Mouse (Mus musculus) heart, postnatal 4 days (tissue): ENCODE data around the gene Pfdn5. TPM values are rescaled to one million over a fixed set of nuclear protein-coding genes. Genes with fewer than 3 reads are reported as not detected.
A peak's percentile ranks its signal among the peaks of the same experiment; 100 is the strongest.
"Not testable (repeated sequence)": the region's sequence is repeated elsewhere in the genome, so short reads cannot be mapped to it uniquely, and the experiment has no call there.

ENCODE experiments used
- DNase-seq: peaks from one replicate; pipeline ENCODE4 v3.0.0; 2021
- total RNA-seq, 2 experiments: library from RNA; stranded (reverse); gene quantifications; 2 replicates each; pipeline ENCODE4 v1.2.3; 2021

Pfdn5 gene
- total RNA-seq, 2 experiments from 2014 or later = 334 to 351 TPM

GRCm38 (mm10) chr15:102335925-102336324, 10.0 kb downstream of the Pfdn5 start:
- not testable (repeated sequence) for DNase-seq

- DNase-seq = no peak
Measured at GRCm38 (mm10) chr15:102336946-102337345, 11.0 kb downstream of the Pfdn5 start.

DNA sequence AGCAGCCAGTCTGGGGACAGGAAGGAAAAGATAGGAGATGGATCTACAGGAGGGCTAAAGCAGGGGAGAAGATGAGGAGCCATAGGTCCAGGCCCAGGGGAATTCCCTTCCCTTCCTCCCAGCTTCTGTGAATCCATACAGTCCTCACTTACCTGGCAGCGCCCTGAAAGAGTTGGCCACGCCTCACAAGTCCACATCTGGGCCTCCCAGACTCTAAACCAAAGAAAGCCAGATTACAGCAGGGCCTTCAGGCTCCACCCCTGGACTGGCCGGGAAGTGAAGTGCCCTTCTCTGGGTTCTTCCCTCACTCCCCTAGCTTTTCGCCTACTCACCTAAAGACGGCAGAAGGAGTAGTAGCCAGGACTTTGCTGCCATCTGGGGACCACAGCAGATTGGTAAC, 13.7 kb downstream of the Pfdn5 start:
- DNase-seq = no peak

- peak; percentile 70 for DNase-seq
Measured at GRCm38 (mm10) chr15:102341580-102341979, 15.7 kb downstream of the Pfdn5 start.

- no peak for DNase-seq
Measured at GRCm38 (mm10) chr15:102344490-102344889, 18.6 kb downstream of the Pfdn5 start.

GRCm38 (mm10) chr15:102346444-102346843, 20.5 kb downstream of the Pfdn5 start:
- DNase-seq = no peak

DNA sequence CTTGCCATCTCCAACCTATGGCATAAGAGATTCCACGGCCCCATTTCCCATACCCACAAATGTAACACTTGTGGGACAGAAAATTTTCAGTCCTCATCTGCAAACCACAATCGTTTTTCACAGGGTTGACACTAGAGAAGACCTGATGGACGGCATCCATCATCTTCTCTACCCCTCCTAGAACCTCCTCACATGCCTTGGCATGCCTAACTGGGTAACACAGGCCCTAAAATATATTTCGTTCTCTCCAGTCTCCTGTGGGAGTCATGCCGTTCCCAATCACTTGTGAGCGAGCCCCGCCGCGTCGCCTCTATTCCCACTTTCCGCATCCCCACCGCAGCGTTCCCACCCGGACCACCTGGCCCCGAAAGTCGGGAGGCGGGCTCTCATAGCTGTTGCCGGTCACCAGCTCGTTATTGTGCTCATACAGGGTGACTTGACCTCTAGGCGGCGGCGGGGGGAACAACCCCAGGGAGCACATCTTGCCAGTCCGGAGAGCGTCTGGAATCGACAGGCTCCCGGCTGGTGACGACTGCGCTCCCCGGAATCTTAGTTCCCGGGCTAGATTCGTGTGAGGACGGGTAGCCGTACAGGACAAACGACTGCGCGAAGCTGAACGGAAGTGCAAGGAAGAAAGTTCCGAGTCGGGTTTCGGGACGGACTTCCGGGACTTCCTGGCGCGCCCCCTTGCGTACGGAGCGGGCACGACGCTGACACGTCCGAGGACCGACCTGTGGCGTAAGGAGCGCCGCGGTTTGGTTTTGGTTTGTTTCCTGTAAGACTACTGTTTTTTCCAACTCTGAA, 24.4 kb downstream of the Pfdn5 start, which contains the start of gene Aaas:
Gene Aaas, minus strand, starts transcription at position 634 of the 804 bp plus-strand sequence.
- peak; percentile 98 for DNase-seq

DNA sequence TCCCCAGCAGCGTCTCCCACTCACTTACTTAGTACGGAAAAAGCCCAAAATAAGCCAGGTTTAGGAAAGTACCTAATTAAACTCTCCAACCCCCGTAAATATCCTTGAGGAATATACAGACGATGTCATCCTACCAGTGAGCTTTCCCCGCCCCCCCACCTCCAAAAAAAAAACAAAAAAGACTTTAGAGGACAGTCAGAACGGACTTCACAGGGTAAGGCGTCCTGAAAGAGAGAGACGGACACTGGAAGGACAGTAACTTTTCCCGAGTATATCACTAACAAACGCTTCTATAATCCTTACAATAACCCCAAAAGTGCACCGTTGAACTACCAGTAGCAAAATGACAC, 25.0 kb downstream of the Pfdn5 start:
- peak; percentile 17 for DNase-seq

DNA sequence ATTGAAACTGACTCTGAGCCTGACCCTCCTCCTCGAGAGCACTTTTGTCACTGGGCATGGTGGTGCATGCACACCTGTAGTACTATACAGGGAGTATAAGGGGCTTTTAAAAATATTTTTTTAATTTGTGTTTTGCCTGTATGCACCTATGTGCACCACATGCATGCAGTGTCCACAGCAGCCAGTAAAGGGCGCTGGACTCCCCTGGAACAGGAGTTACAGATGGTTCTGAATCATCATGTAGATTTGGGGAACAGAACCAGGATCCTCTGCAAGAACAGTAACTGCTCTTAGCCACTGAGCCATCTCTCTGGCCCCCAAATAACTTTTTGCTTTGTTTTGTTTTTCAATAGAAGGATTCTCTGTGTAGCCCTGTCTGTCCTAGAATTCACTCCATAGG, 26.3 kb downstream of the Pfdn5 start:
- DNase-seq = no peak

GRCm38 (mm10) chr15:102353986-102354385, 28.1 kb downstream of the Pfdn5 start:
- no peak for DNase-seq

DNA sequence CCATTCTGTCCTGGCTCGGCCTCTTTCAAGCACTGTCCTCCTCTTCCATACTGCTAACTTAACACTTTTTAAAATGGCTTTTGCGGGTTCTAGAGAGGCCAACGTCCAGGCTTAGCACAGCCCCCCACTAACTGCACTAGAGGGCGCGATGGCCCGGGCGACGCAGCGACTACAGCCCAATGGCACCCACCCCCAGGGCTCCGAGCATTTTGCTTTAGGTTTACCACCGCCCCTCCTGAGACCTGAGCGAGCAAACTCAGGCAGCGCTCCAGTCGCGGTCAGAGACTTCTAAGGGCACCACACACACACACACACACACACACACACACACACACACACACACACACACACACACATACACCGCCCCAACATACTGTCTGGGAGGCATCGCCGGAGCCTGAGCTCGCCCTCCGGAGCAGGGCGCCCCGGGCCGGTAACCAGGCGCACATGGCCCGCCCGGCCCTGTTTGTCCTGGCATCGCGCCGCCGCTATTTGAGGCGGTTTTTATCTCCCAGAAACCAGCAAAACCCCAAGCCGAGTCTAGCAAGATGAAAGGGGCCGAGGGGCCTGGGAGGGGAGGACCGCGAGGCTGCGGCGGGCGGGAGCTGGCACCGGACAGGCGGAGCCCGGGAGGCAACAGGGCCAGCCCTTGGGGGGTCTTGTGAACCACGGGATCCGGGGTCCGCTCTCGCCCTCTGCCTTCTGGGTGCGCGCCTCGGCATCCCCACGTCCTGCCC, 29.4 kb downstream of the Pfdn5 start:
- DNase-seq = peak; percentile 77

- DNase-seq = no peak
Measured at GRCm38 (mm10) chr15:102355871-102356441, 30.0 kb downstream of the Pfdn5 start.

DNA sequence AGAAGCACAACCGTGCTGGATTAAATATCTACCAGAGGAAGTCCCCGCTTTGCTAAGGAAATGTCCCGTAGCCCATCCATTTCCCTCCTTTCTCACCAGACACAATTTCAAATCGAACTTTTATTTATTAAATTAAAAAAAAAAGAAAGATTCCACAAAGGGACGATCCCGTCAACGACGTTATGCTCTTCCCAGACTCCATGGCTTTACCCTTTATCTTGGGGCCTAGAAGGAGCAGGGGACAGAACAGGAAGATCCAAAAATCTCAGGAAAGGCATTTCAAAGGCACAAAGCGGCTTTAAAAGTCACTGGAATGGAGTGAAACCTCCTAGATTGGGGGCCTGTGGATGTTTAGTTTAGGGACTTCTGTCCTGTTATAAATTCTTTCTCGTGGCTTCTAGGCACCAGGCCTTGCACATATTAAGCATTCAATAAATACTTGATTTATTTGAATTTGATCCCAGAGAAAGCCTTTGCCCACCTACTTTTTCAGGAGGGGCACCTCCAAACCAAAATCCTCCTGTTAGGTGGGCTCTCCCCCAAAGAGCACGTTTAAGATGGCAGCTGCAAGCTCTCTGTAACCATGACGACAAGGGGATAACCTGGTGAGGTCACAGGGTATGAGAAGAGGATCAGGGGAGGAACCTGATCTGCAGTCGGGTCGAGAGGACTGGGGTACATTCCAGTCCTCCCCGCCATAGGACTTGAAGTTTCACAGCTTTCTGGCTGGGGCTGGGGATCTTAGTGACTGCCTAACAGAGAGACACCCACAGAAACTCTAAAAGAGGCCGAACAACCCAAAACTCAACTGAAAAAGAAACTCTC, 30.8 kb downstream of the Pfdn5 start:
- no peak for DNase-seq

GRCm38 (mm10) chr15:102358126-102358525, 32.2 kb downstream of the Pfdn5 start:
- DNase-seq = no peak

- DNase-seq = no peak
Measured at GRCm38 (mm10) chr15:102358834-102359233, 32.9 kb downstream of the Pfdn5 start.

DNA sequence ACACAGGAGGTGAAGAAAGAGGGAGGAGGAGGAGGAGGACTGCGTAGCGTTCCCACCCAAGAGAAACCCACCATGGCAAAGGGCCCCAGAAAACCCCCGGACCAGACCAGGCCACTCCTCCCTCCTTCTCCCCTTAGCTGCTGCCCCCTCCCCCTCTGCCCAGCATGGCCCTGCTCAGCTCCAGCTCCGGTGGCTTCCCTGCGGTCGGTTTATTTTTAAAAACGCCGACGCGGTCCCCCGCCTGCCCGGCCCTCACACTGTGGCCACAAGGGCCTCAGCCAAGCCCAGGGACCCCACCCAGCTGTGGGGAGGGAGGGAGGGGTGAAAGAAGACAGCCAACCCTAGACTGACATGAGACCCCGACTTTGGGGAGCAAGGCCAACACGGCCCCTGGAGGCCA, 36.7 kb downstream of the Pfdn5 start:
- DNase-seq = peak; percentile 35

- DNase-seq = no peak
Measured at GRCm38 (mm10) chr15:102364678-102365077, 38.8 kb downstream of the Pfdn5 start.

GRCm38 (mm10) chr15:102366238-102366637, 40.3 kb downstream of the Pfdn5 start:
- DNase-seq = no peak

DNA sequence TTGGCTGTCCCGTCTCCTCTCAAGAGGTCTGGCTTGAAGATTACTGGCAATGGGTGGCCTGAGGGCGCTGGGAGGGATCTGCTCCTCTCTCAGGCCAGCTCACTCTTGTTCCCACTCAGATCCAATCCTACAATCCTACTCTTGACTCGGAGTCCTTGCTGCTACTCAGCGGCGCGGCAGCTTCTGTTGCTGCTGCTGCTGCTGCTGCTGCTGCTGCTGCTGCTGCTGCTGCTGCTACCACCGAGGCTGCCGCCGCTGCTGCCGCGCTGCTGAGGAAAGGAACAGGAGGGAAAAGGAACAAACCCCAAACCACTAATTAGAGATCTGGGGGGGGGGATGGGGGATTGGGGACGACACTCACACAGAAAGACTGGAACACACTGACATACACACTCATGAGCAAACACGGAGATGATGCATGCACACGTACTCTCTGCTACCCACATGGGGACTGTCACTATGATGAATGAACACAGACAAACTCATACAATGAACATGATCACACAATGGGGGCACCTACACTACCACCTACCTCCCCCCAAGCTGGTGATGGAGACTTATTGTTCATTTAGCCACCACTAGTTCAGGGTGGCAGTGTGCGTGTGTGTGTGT, 40.9 kb downstream of the Pfdn5 start, which contains the start of gene Sp7:
Gene Sp7, minus strand, starts transcription at position 450 of the 612 bp plus-strand sequence.
- no peak for DNase-seq

- DNase-seq = no peak
Measured at GRCm38 (mm10) chr15:102369972-102370371, 44.1 kb downstream of the Pfdn5 start.

DNA sequence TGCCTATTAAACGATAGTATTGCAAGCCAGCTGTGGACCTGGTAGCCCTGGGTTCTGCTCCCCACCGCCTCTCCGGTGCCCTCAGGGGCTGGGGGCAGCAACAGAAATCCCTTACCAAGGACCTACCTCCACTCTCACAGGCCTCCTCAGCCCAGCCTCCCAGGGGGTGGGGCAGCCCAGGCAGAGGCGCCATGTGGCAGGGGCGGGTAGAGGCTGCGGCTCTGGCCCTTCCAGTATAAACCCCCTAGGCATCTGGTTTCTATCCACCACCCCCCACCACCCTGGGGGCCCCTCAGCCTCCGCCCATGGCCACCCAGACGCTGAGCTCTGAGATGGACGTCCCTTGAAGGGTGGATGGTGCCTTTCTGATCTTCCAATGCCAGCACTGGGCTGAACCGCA, 44.8 kb downstream of the Pfdn5 start:
- no peak for DNase-seq
